ENCODE assay signal across 8 mouse cellular contexts in genomic region chr11:59472326-59472677, GRCm38 (mm10). TPM values are rescaled to one million over a fixed set of nuclear protein-coding genes. Genes with fewer than 3 reads are reported as not detected.
A peak's percentile ranks its signal among the peaks of the same experiment; 100 is the strongest.
DNase-seq lines count a peak whose midpoint lies in the region; ATAC-seq lines count a peak whose summit lies in the region.

Gene Zfp867 (minus strand): TSS chr11:59472474.

- no peaks in the 10 kb centered on the region for H3K9me3 ChIP-seq in intestine, embryonic 15.5 days

- peak within 1 kb of the TSS; percentile 80 for H3K27ac ChIP-seq in intestine, embryonic 15.5 days

- peak; percentile 89 for DNase-seq in adrenal gland, adult 8-10 months
- peak; percentile 73 for DNase-seq in embryo, embryonic 11.5 days (ENCODE audit: low read depth, low spot score)
- DNase-seq in gastrocnemius, postnatal 36 days = peak; percentile 81 to 82
- peak; percentile 92 to 96 for DNase-seq in left cerebral cortex, postnatal 14 days (ENCODE audit: low spot score in 2 of 2)
- peak; percentile 88 for DNase-seq in right cerebral cortex, postnatal 14 days
- DNase-seq in urinary bladder, postnatal 36 days (ENCODE audit: low spot score in 2 of 2) = peak; percentile 86 to 92

- H3K4me3 ChIP-seq in intestine, embryonic 15.5 days (replicated peaks) = peak within 1 kb of the TSS; percentile 89

- WGBS in intestine, embryonic 15.5 days = under 1% methylated on average over 19 of the region's 19 CpGs

- peaks cover 4% of the 10 kb centered on the region; the same call in 1 of the 2 replicates for H3K4me1 ChIP-seq in intestine, embryonic 15.5 days (replicated peaks)

- intact Hi-C loops in gastrocnemius, postnatal 36 days (cut with DNase I) = no loop called here
- intact Hi-C loops in left cerebral cortex, postnatal 14 days (cut with DNase I) = no loop called here

- no peaks in the 10 kb centered on the region for H3K36me3 ChIP-seq in intestine, embryonic 15.5 days

- ATAC-seq in intestine, embryonic 15.5 days = peak; percentile 93
- ATAC-seq in megakaryocyte-erythroid progenitor cell, adult 5-6 weeks (replicated peaks; ENCODE audit: low FRiP score, low TSS enrichment, poor library complexity, severe bottlenecking) = peak; percentile 93

- no peaks in the 10 kb centered on the region for H3K27me3 ChIP-seq in intestine, embryonic 15.5 days (replicated peaks)

- peak within 1 kb of the TSS; percentile 88 for H3K4me2 ChIP-seq in intestine, embryonic 15.5 days (replicated peaks)

- peak within 1 kb of the TSS; percentile 89 for H3K9ac ChIP-seq in intestine, embryonic 15.5 days

RNA-seq across cellular contexts. Expression of gene Zfp867, which starts in this region (rescaled TPM):
- 1 to 10 TPM; 5.1 to 9.7 (median 7.3) TPM for total RNA-seq in adrenal gland, adult 8-10 months (2022)
- total RNA-seq in gastrocnemius, postnatal 36 days (2021) = 1 to 10 TPM; 1.8 to 2.8 TPM
- polyA plus RNA-seq in intestine, embryonic 15.5 days (2015; fragmentation: Nextera tagmentation; extraction: Ambion mirVana) = 4.7 and 5.3 TPM in 2 replicates
- 1 to 10 TPM; 3.7 to 3.9 TPM for total RNA-seq in left cerebral cortex, postnatal 14 days (2021)
- 2.0 and 2.6 TPM in 2 replicates for total RNA-seq in megakaryocyte-erythroid progenitor cell, adult 5-6 weeks (2014; fragmentation: Nextera tagmentation)
- 2.2 and 2.7 TPM in 2 replicates for total RNA-seq in megakaryocyte-erythroid progenitor cell, adult 5-6 weeks (2017)

Comparison
In these comparisons a context has a peak if more than half of its experiments do, and no peak if none do; other contexts are left out.
1. Peak in every context shown above with its lines: DNase-seq, ATAC-seq, H3K4me3 ChIP-seq and H3K27ac ChIP-seq.